Mouse (Mus musculus) Patski (cell line): Measurements from ENCODE around the gene Caly. TPM values are rescaled to one million over a fixed set of nuclear protein-coding genes. Genes with fewer than 3 reads are reported as not detected.

Experiments used
- ATAC-seq: fragments of 100-300 bp; one replicate; pipeline ENCODE4 v1.8.0; 2021
- CTCF ChIA-PET: fragments of 350-600 bp; sonication (Branson Sonifier 250); formaldehyde crosslinking; loops from one replicate; lab custom pipeline; 2022; ENCODE audit warnings: inconsistent platforms; lab: Charles Lee
- POLR2A ChIA-PET: fragments of 350-600 bp; sonication (Branson Sonifier 250); formaldehyde crosslinking; loops from one replicate; lab custom pipeline; 2022; ENCODE audit warnings: antibody characterized with exemption, inconsistent platforms; lab: Charles Lee
- DNase-seq: peaks from one replicate; pipeline ENCODE4 v3.0.0-alpha.2; 2011; ENCODE audit warnings: low read depth, low spot score
- H3K27me3 ChIP-seq: fragments of 371-371 bp; one replicate; pipeline ENCODE4 v1.5.1; 2021
- CTCF ChIP-seq: fragments of 100-300 bp; IDR thresholded peaks from one replicate; pipeline ENCODE4 v1.5.1; 2021
- in situ Hi-C: fragments of 300-500 bp; cut with MboI; formaldehyde crosslinking; loops from 3 replicates; pipeline ENCODE4 v1.11.1; 2018; ENCODE audit warnings: low pct_unique_long_range_greater_than_20kb, mixed read lengths
- polyA plus RNA-seq: library from polyadenylated mRNA; unstranded; gene quantifications from one replicate; pipeline ENCODE4 v1.2.3, GENCODE M21; 2021

Caly gene
- polyA plus RNA-seq, 1 experiment from 2014 or later = not detected

GRCm38 (mm10) chr7:140092924-140093528 lies 10.7 kb upstream of the Caly start, which contains the start of gene Prap1:
Prap1 (plus strand) TSS chr7:140093395.
- in situ Hi-C loops = no loop called here
- no peak for ATAC-seq
- H3K27me3 ChIP-seq = no peaks in the 10 kb centered on the region
- no peak for DNase-seq
- no peak for TF ChIP-seq CTCF
- POLR2A ChIA-PET = no interaction called here
- CTCF ChIA-PET = interaction anchor here (0.8 kb wide), 1 partner anchor 19 kb away, joined by 3 read pairs; no protein-coding TSS in a partner anchor

- H3K27me3 ChIP-seq = no peaks in the 10 kb centered on the region
- in situ Hi-C loops = no loop called here
- ATAC-seq = no peak
- ChIA-PET POLR2A (no interaction called here), CTCF (interaction anchor here (0.7 kb wide), 1 partner anchor 447 kb away, joined by 3 read pairs; no protein-coding TSS in a partner anchor)
- no peak for TF ChIP-seq CTCF
- no peak for DNase-seq
Observed at GRCm38 (mm10) chr7:140090601-140091000, 8.3 kb upstream of the Caly start.

GRCm38 (mm10) chr7:140081408-140082241 lies 723 bp downstream of the Caly start:
- ATAC-seq (no peak), DNase-seq (no peak)
- ChIA-PET CTCF (no interaction called here), POLR2A (no interaction called here)
- in situ Hi-C loops = no loop called here
- peaks cover 5% of the 10 kb centered on the region for H3K27me3 ChIP-seq
- TF ChIP-seq CTCF = no peak

GRCm38 (mm10) chr7:140080503-140081156 lies 1.7 kb downstream of the Caly start:
- DNase-seq = no peak
- ChIA-PET POLR2A (no interaction called here), CTCF (no interaction called here)
- no peak for ATAC-seq
- TF ChIP-seq CTCF = no peak
- peaks cover 5% of the 10 kb centered on the region for H3K27me3 ChIP-seq
- in situ Hi-C loops = no loop called here

GRCm38 (mm10) chr7:140078711-140079110 lies 3.6 kb downstream of the Caly start:
- peaks cover 5% of the 10 kb centered on the region for H3K27me3 ChIP-seq
- ATAC-seq = no peak
- DNase-seq = no peak
- ChIA-PET POLR2A (no interaction called here), CTCF (no interaction called here)
- in situ Hi-C loops = no loop called here
- TF ChIP-seq CTCF = peak; percentile 90

- ChIA-PET POLR2A (interaction anchor here (0.6 kb wide), 1 partner anchor 176 kb away, joined by 5 read pairs; no protein-coding TSS in a partner anchor), CTCF (no interaction called here)
- DNase-seq = no peak
- ATAC-seq = no peak
- H3K27me3 ChIP-seq = peaks cover 5% of the 10 kb centered on the region
- TF ChIP-seq CTCF = no peak
- in situ Hi-C loops = no loop called here
Observed at GRCm38 (mm10) chr7:140077698-140078097, 4.7 kb downstream of the Caly start.

GRCm38 (mm10) chr7:140070042-140070711 lies 12.2 kb downstream of the Caly start:
- CTCF ChIA-PET = no interaction called here
- peaks cover 5% of the 10 kb centered on the region for H3K27me3 ChIP-seq
- ATAC-seq (no peak), DNase-seq (no peak)
- POLR2A ChIA-PET = interaction anchor here (0.6 kb wide), 1 partner anchor 124 kb away, joined by 4 read pairs; no protein-coding TSS in a partner anchor
- in situ Hi-C loops = no loop called here
- no peak for TF ChIP-seq CTCF

GRCm38 (mm10) chr7:140067397-140067796 lies 15.0 kb downstream of the Caly start:
- peaks cover 9% of the 10 kb centered on the region for H3K27me3 ChIP-seq
- in situ Hi-C loops = loop anchor here (5.0 to 10.0 kb wide), 4 partner anchors 75 to 423 kb away; no protein-coding TSS in a partner anchor

GRCm38 (mm10) chr7:140063092-140063491 lies 19.3 kb downstream of the Caly start:
- ATAC-seq (no peak), DNase-seq (no peak)
- TF ChIP-seq CTCF = peak; percentile 76
- in situ Hi-C loops = loop anchor here (10.0 kb wide), 1 partner anchor 418 kb away; no protein-coding TSS in a partner anchor
- CTCF ChIA-PET = interaction anchor here (0.6 to 1.1 kb wide), 5 partner anchors 10 to 93 kb away, joined by 3 to 7 read pairs (median 3); no protein-coding TSS in a partner anchor
- POLR2A ChIA-PET = interaction anchor here (0.6 to 0.7 kb wide), 2 partner anchors 67 to 141 kb away, joined by 3 to 4 read pairs; no protein-coding TSS in a partner anchor
- H3K27me3 ChIP-seq = peaks cover 12% of the 10 kb centered on the region

More at GRCm38 (mm10) chr7:140067397-140067796, 15.0 kb downstream of the Caly start:
- DNase-seq (no peak), ATAC-seq (no peak)
- no peak for TF ChIP-seq CTCF
- CTCF ChIA-PET = no interaction called here
- POLR2A ChIA-PET = interaction anchor here (0.6 kb wide), 1 partner anchor 61 kb away, joined by 3 read pairs; no protein-coding TSS in a partner anchor
